Mouse (Mus musculus) cerebellum, postnatal 10 days (tissue): ENCODE measurements at regions not wholly inside any gene's neighbourhood (a gene's known extent, or its start where the extent isn't known, plus 50 kb on each side); places are given as distances from the start of the nearest gene placed in this dataset.

Source experiments
- DNase-seq, 2 experiments: peaks; one replicate each; pipeline ENCODE4 v3.0.0; 2021; ENCODE audit warnings: mixed read lengths in 2 of 2

DNA sequence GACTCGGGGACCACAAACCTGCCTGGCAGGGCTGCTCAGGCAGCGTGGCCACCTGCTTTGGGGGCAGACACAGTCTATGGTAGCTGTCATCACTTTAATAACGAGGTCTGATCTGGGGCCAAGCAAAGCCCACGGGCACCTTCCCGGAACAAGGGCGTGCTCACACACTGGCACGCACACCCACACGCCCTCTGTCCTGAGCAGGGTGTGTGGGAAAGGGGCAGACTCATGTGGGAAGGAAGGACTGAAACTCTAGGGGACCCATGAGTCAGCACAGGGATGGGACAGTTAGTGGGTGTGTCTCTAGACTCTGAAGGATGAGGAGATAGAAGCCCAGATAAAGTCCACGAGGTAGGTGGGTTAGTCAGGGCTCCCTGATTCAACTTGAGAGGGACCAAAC lies 114.8 kb upstream of the Ptpn1 start:
- no peak for DNase-seq

DNA sequence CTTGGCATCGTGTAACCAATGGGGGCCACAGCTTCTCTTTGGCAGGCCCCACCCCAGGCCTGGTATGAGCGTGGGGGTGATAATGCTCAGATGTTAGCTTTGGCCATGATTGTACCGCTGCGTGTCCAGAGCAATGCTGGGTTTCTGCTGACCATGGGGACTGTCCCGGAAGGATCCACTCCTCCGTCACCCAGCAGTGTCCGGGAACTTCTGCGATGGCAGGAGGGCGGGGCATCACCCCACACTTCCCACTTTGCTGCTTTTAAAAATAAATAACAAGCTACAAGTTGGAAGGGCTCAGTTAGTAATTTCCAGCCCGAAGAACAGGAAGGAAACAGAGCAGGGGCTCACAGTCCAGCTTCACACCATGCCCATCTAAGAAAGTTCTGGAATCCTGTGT lies 116.7 kb upstream of the Ptpn1 start:
- no peak for DNase-seq

GRCm38 (mm10) chr2:167809256-167809655 lies 119.6 kb upstream of the Tmem189 start:
- no peak for DNase-seq

- DNase-seq, result no peak
Measured at GRCm38 (mm10) chr2:167805629-167806304, 116.1 kb upstream of the Tmem189 start.

DNA sequence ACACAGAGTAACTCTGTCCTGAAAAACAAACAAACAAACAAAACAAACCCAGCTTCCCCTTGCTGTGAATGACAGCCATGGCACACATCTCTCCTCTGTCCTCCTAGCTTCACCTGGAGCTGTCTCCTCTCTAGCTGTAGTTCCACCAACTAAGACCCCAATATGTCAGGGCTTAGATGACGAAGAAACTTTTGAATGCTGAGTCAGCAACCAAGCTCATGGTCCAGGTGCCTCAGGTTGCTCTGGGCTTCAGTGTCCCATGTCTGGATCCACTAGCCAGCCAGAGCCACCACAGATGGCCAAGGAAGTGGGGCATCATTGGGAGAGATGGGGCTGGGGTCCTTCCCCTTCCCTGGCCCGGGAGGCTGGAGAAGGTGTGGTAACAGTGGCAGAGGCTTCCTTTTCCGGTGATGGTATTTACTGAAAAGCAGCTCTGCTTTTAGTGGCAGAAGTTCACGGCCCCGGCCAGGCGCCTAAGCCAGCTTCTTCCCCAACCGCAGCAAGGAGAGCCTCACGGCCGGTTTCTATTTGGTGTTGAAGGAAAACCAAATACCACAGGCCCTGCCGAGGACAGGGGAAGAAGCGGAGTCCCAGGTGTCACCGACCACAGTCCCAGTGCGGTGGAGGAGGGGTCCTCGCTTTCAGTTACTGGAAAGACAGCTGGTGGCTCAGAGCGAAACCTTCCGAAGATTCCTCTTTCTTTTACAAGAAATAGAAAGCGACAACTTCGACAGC lies 115.0 kb upstream of the Tmem189 start:
- no peak for DNase-seq

- no peak for DNase-seq
Measured at GRCm38 (mm10) chr2:167802494-167802893, 112.9 kb upstream of the Tmem189 start.

- DNase-seq, result no peak
Measured at GRCm38 (mm10) chr2:167801389-167801788, 111.8 kb upstream of the Tmem189 start.

GRCm38 (mm10) chr2:167800648-167801245 lies 111.1 kb upstream of the Tmem189 start:
- no peak for DNase-seq

DNA sequence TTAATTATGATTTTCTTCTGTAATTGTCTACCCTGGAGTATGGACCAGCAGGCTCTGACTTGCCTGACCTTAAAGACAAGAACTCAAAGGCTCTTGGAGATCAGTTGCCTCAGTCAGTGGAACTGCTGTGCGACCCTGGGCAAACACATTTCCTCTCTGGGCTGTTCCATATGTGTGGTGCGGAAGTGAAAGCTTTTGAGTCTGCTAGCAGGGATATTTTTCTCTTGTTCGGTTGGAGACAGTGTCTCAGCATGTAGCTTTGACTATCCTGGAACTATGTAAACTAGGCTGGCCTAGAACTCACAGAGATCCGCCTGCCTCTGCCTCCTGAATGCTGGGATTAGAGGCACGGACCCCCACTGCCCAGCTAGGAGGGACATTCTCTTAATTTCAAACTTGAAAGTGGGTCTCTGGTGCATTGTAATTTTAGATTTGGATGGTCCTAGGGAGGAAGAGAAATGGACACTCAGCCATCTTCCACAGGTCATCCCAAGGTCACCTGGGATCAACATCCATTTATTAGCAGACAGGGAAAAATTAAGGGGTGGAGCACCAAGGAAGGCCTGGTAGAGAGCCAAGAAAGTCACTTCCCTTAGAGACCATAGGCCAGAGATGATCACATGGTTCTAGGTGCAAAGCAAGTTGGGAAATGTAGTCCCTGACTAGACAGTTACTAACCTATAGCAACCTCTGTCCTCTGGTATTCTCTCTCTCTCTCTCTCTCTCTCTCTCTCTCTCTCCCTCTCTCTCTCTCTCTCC lies 110.2 kb upstream of the Tmem189 start:
- peak in 1 of 2 experiments; percentile 55 for DNase-seq

DNA sequence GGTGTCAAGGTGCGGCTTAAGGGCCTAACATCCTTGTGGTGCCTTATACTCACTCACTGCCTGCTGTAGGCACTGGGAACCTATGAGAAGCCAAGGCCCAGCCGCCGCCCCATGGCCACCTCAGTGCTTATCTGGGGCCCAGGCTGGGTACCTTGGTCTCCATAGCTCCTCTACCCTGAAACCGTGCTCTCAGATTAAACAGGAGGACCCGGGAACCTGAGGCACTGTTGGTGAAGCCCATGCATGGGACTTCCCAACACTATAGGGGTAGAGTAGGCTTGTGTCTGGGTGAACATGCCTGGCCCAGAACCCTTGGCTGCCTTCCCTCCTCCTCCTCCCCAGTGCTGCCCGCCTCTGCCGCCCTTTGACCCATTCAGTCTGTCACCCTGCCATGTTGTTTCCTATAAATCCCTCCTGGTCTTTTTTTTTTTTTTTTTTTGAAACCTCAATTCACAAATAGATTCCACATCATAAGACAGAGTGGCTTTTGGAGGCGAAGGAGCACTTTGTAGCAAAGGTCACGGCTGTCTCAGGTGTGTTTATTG lies 109.4 kb upstream of the Tmem189 start:
- no peak for DNase-seq

DNA sequence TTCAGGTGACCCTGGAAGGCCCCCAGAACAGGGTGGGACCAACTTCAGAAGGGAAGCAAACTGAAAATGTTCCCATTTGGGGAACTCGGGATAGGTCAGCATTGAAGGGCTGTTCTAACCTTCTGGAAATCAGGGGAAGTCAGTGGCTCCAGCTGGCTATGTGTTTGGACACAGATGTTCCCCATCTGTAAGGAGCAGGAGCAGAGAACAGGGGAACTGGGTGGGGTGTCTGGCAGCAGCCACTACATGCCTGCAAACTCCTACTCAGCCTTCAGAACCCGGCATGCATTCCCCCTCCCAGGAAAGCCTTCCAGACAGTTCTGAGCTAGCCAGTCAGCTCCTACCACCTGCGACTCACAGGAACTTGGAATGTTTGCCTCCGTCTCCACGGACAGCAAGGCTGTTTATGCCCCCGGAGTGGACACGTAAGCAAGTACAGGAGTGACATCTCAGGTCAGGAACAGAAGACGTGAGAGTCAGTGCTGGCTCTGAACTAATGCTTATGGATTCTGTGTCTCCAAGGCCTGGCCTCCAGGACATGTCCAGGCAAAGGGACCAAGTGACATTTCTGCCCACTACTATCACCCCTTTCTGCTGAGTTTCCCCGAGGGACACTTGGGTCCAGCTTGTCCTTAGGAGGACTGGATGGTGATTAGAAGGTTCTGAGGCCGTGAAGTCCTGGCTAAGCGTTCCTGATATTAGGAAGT lies 108.6 kb upstream of the Tmem189 start:
- no peak for DNase-seq

DNA sequence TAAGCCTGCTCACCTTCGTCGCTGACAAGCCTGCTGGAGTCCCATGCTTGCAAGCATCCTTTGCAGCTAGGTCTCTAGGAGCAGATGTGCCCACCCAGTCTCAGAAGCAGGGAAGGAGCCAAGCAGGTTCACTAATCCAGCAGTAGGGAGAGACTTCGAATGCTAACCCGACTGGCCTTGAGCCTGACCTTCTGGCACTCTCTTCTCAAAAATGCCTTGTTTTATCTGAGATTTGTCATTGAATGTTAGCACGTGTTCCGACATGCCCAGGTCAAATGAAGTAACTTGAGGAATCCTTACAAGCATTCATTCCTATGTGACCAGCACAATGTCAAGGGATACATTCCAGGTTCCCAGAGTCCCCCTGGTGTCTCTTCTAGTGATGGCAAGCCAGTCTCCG lies 105.9 kb upstream of the Tmem189 start:
- no peak for DNase-seq

DNA sequence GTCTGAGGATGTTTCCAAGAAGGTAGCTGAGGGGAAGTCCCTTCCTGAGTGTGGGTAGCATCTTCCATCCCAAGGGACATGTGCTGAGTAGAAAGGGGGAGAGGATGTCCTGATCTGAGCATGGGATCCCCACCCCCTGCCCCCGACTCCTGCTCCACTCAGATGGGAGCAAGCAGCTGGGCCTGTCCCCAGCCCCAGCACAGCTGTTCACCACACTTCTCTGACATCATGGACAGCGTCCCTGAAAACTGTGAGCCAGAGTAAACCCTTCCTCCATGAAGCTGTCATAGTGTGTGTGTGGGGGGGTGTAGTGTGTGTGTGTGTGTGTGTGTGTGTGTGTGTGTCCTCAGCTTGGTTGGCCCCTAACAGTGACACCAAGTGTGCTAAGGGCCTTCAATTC lies 104.3 kb upstream of the Tmem189 start:
- DNase-seq, result no peak

- DNase-seq, result no peak
Measured at GRCm38 (mm10) chr2:167792753-167793152, 103.1 kb upstream of the Tmem189 start.

- no peak for DNase-seq
Measured at GRCm38 (mm10) chr2:167792330-167792729, 102.7 kb upstream of the Tmem189 start.

DNA sequence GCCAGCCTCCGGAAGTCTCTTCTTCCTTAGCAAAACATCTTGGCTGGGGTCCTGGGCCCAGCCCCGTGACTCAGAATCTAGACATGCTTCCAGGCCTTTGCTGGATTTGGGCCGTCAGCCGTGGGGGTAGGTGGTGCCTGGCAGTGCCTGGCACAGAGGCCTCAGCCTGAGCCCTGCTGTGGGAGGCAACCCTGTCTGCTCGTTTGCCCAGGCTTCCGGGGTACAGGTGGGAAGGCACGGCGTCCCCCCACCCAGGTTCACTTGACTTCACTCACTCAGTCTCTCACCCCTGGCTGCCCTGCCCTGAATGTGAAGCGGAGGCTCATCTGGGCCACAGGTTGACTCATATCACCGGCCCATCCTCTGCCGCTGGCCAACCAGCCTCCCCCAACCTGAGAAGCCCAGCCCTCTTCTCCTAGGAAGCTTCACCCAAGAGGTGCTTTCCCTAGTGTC lies 99.9 kb upstream of the Tmem189 start:
- peak in 1 of 2 experiments; percentile 39 for DNase-seq

- DNase-seq, result no peak
Measured at GRCm38 (mm10) chr2:167786951-167787350, 97.3 kb upstream of the Tmem189 start.

DNA sequence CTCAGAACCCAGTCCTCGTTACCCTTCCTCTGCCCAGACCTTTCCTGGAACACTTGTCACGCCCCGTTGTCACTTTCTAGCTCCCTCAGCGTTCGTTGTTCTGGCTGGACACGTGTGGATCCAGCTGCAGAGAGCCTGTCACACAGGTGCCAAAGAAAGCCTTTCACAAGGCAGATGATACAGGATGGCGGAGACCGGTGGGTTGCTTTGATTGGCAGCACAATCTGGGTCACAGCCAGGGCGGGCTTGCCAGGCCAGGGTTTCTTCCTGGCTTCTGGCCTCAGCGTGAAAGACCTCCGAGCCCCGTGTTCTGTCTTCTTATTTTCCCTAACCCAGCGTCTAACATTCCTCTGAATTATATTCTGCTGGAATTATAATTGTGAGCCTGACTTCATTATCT lies 94.7 kb upstream of the Tmem189 start:
- peak in 1 of 2 experiments; percentile 60 for DNase-seq

GRCm38 (mm10) chr2:167783374-167783773 lies 93.8 kb upstream of the Tmem189 start:
- no peak for DNase-seq

DNA sequence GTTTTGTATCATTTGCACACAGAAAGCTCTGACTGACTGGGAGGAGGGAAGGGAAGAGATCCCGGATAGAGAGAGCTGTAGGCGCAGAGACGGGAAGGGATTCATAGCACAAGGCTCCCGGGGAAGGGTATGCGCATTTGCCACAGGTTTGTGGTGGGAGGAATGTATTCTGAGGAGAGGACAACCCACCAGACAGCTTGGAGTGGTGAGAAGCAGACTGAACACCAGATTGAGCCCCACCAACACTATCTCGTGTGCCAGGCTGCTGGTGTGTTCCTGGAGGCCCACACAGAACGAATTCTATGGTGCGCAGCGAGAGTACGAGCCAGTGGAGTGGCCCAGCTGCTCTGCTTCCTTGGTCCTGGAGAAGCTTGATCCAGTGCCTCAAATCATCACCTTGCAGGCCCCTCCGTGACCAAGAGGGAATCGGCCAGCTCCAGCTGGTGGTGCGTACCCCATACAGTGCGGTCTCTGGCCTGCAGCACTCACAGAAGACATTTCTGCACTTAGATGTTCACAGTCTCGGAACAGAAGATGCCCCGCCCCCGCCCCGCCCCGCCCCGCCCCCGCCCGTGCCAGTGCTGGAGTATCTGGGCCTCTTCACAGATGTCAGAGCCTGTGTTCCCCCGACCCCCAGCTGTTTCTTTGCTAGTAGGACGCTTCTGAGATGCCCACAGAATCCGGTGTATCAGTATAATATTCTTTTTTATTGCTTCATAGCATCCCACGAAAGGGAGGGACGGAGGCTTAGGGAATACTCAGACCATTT lies 92.8 kb upstream of the Tmem189 start:
- peak; percentile 65 to 69 for DNase-seq

DNA sequence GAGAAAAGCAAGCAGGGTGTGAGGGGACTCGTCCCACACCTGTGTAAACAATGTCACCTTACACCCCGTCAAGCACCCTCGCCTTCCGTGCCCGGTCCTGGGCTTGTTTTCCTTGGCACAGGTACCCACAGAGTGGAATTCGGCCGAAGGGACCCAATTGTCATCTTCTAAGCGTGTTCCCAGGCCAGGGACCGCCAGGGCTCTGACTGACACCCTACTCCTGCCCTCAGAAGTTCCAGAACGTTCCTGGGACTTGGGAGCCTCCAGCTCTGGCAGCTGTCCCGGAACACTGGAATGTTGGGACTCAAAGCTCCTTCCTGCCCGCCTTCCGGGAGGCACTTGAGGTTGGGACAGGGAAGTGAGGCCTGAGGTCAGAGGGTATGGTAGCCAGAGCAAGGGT lies 91.9 kb upstream of the Tmem189 start:
- DNase-seq, result no peak
